Mouse (Mus musculus) urinary bladder, adult 2 months (tissue): ENCODE results near the gene Gnai1. TPM values are rescaled to one million over a fixed set of nuclear protein-coding genes. Genes with fewer than 3 reads are reported as not detected.

Source experiments
- DNase-seq: peaks from one replicate; pipeline ENCODE4 v3.0.0; 2022; ENCODE audit warnings: low spot score
- polyA plus RNA-seq: library from polyadenylated mRNA; depleted of rRNA; stranded (reverse); fragments of >200 nt; gene quantifications from 2 replicates; pipeline ENCODE4 v1.2.3, GENCODE M21; 2012

Gene Gnai1
- polyA plus RNA-seq, 1 experiment: 46.6 TPM

DNA sequence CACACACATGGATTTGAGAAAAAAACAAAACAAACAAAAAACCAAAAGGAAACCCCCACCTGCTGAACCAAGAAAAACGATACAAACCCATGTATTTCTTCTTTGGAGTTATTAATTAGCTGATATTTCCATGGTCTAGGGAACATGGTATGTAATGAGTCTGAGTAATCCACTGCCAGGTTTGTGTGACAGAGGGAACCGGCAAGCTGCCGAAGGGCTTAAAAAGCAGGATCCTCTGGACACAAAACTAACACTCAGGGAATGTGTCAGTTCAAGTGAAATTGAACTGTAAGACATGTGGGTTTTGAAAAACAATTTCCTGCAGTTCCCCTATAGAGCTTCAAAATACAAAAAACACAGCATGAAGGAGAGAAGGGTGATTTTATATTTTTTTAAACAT, 72.1 kb downstream of the Gnai1 start:
- no peak for DNase-seq

GRCm38 (mm10) chr5:18282095-18282494, 78.1 kb downstream of the Gnai1 start:
- no peak for DNase-seq

DNA sequence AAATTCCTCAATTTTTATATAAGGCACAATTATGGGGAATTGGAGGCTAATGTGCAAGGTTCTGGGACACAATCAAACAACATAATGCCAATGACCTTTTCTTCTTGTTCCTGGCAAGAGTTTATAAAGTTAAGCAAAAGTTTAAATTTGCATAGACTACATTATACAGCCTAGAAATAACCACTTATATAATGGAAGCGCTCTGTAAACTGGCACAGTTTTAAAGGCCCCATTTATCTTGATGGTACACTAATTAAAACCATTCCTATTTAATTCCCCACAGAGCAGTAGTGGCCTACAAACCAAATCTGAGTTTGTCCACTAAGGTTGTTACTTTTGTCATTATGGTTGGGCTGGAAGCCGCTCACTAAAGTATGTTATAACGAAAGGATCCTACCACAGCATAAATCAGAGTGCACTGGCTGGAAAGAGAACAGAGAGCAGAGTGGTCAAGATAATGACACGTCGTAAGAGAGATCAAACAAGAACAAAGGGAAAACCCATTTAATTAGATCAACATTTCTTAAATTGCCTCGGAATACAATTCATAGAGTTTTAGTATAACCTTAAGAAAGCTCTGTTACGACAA, 85.7 kb downstream of the Gnai1 start:
- no peak for DNase-seq

DNA sequence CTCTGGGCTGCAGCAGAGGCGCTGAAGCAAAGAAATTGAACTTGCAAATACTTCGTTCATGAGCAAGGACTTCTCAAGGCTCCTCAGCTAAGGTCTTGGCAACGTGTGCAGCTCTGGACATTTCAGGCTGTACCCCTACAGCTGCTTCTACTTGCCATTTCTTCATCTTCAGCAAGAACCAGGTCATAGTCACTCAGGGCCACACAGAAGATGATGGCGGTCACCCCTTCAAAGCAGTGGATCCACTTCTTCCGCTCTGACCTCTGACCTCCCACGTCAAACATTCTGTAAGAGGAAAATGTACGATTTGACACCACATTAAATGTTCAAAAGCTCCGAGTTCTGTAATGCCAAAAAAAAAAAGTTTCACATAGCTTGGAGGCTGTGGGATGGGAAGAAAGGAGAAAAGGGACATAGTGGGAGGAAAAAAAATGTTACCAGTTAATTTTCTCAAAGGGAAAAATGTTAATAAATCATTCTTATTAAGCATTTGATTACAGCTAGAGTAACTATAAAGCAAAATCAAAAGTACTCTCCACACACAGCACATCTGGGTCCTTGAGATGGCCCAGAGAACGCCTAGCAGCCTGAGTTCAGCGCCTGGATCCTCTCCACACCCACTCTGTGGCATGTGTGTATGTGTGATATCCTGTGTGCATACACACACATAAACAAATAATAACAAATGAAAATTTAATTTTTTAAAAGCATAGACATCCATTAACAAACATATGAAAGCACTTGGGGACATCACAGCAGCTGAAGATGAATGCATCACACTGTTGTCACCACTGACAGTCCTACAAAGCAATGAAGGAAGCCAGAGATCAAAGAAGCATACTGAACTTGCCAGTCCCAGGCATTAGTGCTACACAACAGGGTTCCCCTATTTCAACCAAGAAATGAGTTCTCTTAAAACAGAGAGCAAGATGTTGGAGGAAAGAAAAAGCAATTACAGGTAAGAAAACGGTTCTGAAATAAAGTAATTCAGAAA, 86.6 kb downstream of the Gnai1 start:
- no peak for DNase-seq

- DNase-seq: no peak
These were observed 109.7 kb downstream of the Gnai1 start for GRCm38 (mm10) chr5:18250379-18251017.

- DNase-seq: no peak
These were observed 111.0 kb downstream of the Gnai1 start for GRCm38 (mm10) chr5:18249132-18249531.

GRCm38 (mm10) chr5:18229396-18229795, 130.8 kb downstream of the Gnai1 start:
- DNase-seq: no peak

- DNase-seq: no peak
These were observed 131.3 kb downstream of the Gnai1 start for GRCm38 (mm10) chr5:18228866-18229265.

- no peak for DNase-seq
These were observed 139.3 kb downstream of the Gnai1 start for GRCm38 (mm10) chr5:18220873-18221272.

- no peak for DNase-seq
These were observed 141.9 kb downstream of the Gnai1 start for GRCm38 (mm10) chr5:18218292-18218691.

GRCm38 (mm10) chr5:18217856-18218255, 142.3 kb downstream of the Gnai1 start:
- DNase-seq: no peak
